Mouse (Mus musculus): ENCODE measurements at regions not wholly inside any gene's neighbourhood (a gene's known extent, or its start where the extent isn't known, plus 50 kb on each side); places are given as distances from the start of the nearest gene placed in this dataset.

- Histone ChIP-seq H3K4me3 (replicated peaks; ENCODE audit: low read length) (no peak overlapping the region), H3K9me3 (replicated peaks; ENCODE audit: control insufficient read depth, low read length) (no peaks in the 10 kb centered on the region), H3K27me3 (ENCODE audit: control insufficient read depth, insufficient read depth, low read length) (no peaks in the 10 kb centered on the region), H3K9ac (ENCODE audit: low read length) (no peak overlapping the region), H3K4me1 (ENCODE audit: control insufficient read depth, insufficient read depth, low read length) (no peaks in the 10 kb centered on the region), H3K27ac (ENCODE audit: low read length) (no peak overlapping the region), H3K36me3 (ENCODE audit: control insufficient read depth, insufficient read depth, low read length) (no peaks in the 10 kb centered on the region), H3K4me2 (ENCODE audit: low read depth, low read length) (no peak overlapping the region)
- WGBS: 69% methylated on average over 3 of the region's 3 CpGs
- ATAC-seq (ENCODE audit: insufficient read depth, low FRiP score): no peak
Observed at GRCm38 (mm10) chr8:17700362-17700761, 1277.7 kb downstream of the Defb40 start.

- no peak for ATAC-seq (ENCODE audit: insufficient read depth, low FRiP score)
- no peak overlapping the region for H3K9ac ChIP-seq (ENCODE audit: low read length)
- H3K27ac ChIP-seq (ENCODE audit: low read length): no peak overlapping the region
- 66% methylated on average over 4 of the region's 4 CpGs for WGBS
- H3K4me1 ChIP-seq (ENCODE audit: control insufficient read depth, insufficient read depth, low read length): no peaks in the 10 kb centered on the region
- H3K4me2 ChIP-seq (ENCODE audit: low read depth, low read length): no peak overlapping the region
- no peaks in the 10 kb centered on the region for H3K27me3 ChIP-seq (ENCODE audit: control insufficient read depth, insufficient read depth, low read length)
- H3K36me3 ChIP-seq (ENCODE audit: control insufficient read depth, insufficient read depth, low read length): no peaks in the 10 kb centered on the region
- H3K4me3 ChIP-seq (replicated peaks; ENCODE audit: low read length): no peak overlapping the region
- no peaks in the 10 kb centered on the region for H3K9me3 ChIP-seq (replicated peaks; ENCODE audit: control insufficient read depth, low read length)
Observed at GRCm38 (mm10) chr8:17690074-17690848, 1287.8 kb downstream of the Defb40 start.

GRCm38 (mm10) chr8:17689641-17690040 is 1288.4 kb downstream of the Defb40 start:
- no peaks in the 10 kb centered on the region for H3K9me3 ChIP-seq (replicated peaks; ENCODE audit: control insufficient read depth, low read length)
- H3K4me1 ChIP-seq (ENCODE audit: control insufficient read depth, insufficient read depth, low read length): no peaks in the 10 kb centered on the region
- WGBS: 90% methylated on average over 3 of the region's 3 CpGs
- ATAC-seq (ENCODE audit: insufficient read depth, low FRiP score): no peak
- H3K4me3 ChIP-seq (replicated peaks; ENCODE audit: low read length): no peak overlapping the region
- no peak overlapping the region for H3K9ac ChIP-seq (ENCODE audit: low read length)
- no peaks in the 10 kb centered on the region for H3K27me3 ChIP-seq (ENCODE audit: control insufficient read depth, insufficient read depth, low read length)
- H3K36me3 ChIP-seq (ENCODE audit: control insufficient read depth, insufficient read depth, low read length): no peaks in the 10 kb centered on the region
- H3K27ac ChIP-seq (ENCODE audit: low read length): no peak overlapping the region
- no peak overlapping the region for H3K4me2 ChIP-seq (ENCODE audit: low read depth, low read length)

- no peak for ATAC-seq (ENCODE audit: insufficient read depth, low FRiP score)
- WGBS: 62% methylated on average over 3 of the region's 3 CpGs
- no peaks in the 10 kb centered on the region for H3K9me3 ChIP-seq (replicated peaks; ENCODE audit: control insufficient read depth, low read length)
- H3K4me1 ChIP-seq (ENCODE audit: control insufficient read depth, insufficient read depth, low read length): no peaks in the 10 kb centered on the region
- no peak overlapping the region for H3K4me3 ChIP-seq (replicated peaks; ENCODE audit: low read length)
- no peak overlapping the region for H3K4me2 ChIP-seq (ENCODE audit: low read depth, low read length)
- H3K27me3 ChIP-seq (ENCODE audit: control insufficient read depth, insufficient read depth, low read length): no peaks in the 10 kb centered on the region
- H3K27ac ChIP-seq (ENCODE audit: low read length): no peak overlapping the region
- no peaks in the 10 kb centered on the region for H3K36me3 ChIP-seq (ENCODE audit: control insufficient read depth, insufficient read depth, low read length)
- H3K9ac ChIP-seq (ENCODE audit: low read length): no peak overlapping the region
Observed at GRCm38 (mm10) chr8:17687084-17687483, 1291.0 kb downstream of the Defb40 start.

GRCm38 (mm10) chr8:17664371-17665141 is 1313.5 kb downstream of the Defb40 start:
- Histone ChIP-seq H3K4me2 (ENCODE audit: low read depth, low read length) (no peak overlapping the region), H3K27ac (ENCODE audit: low read length) (no peak overlapping the region), H3K27me3 (ENCODE audit: control insufficient read depth, insufficient read depth, low read length) (no peaks in the 10 kb centered on the region), H3K9me3 (replicated peaks; ENCODE audit: control insufficient read depth, low read length) (no peaks in the 10 kb centered on the region), H3K36me3 (ENCODE audit: control insufficient read depth, insufficient read depth, low read length) (no peaks in the 10 kb centered on the region), H3K4me1 (ENCODE audit: control insufficient read depth, insufficient read depth, low read length) (no peaks in the 10 kb centered on the region), H3K9ac (ENCODE audit: low read length) (no peak overlapping the region), H3K4me3 (replicated peaks; ENCODE audit: low read length) (no peak overlapping the region)
- no peak for ATAC-seq (ENCODE audit: insufficient read depth, low FRiP score)
- 40% methylated on average over 6 of the region's 6 CpGs for WGBS

- H3K27me3 ChIP-seq (ENCODE audit: control insufficient read depth, insufficient read depth, low read length): no peaks in the 10 kb centered on the region
- H3K27ac ChIP-seq (ENCODE audit: low read length): no peak overlapping the region
- no peak overlapping the region for H3K9ac ChIP-seq (ENCODE audit: low read length)
- H3K9me3 ChIP-seq (replicated peaks; ENCODE audit: control insufficient read depth, low read length): no peaks in the 10 kb centered on the region
- WGBS: 72% methylated on average over 6 of the region's 6 CpGs
- no peak for ATAC-seq (ENCODE audit: insufficient read depth, low FRiP score)
- H3K36me3 ChIP-seq (ENCODE audit: control insufficient read depth, insufficient read depth, low read length): no peaks in the 10 kb centered on the region
- H3K4me1 ChIP-seq (ENCODE audit: control insufficient read depth, insufficient read depth, low read length): no peaks in the 10 kb centered on the region
- no peak overlapping the region for H3K4me2 ChIP-seq (ENCODE audit: low read depth, low read length)
- no peak overlapping the region for H3K4me3 ChIP-seq (replicated peaks; ENCODE audit: low read length)
Observed at GRCm38 (mm10) chr8:17659753-17660361, 1318.2 kb downstream of the Defb40 start.

GRCm38 (mm10) chr8:17653786-17654185 is 1324.3 kb downstream of the Defb40 start:
- ATAC-seq (ENCODE audit: insufficient read depth, low FRiP score): no peak
- H3K27ac ChIP-seq (ENCODE audit: low read length): no peak overlapping the region
- no peak overlapping the region for H3K9ac ChIP-seq (ENCODE audit: low read length)
- 11% methylated on average over 2 of the region's 2 CpGs for WGBS
- H3K4me3 ChIP-seq (replicated peaks; ENCODE audit: low read length): no peak overlapping the region
- H3K36me3 ChIP-seq (ENCODE audit: control insufficient read depth, insufficient read depth, low read length): no peaks in the 10 kb centered on the region
- no peaks in the 10 kb centered on the region for H3K9me3 ChIP-seq (replicated peaks; ENCODE audit: control insufficient read depth, low read length)
- H3K4me2 ChIP-seq (ENCODE audit: low read depth, low read length): no peak overlapping the region
- no peaks in the 10 kb centered on the region for H3K4me1 ChIP-seq (ENCODE audit: control insufficient read depth, insufficient read depth, low read length)
- H3K27me3 ChIP-seq (ENCODE audit: control insufficient read depth, insufficient read depth, low read length): no peaks in the 10 kb centered on the region

GRCm38 (mm10) chr8:17647559-17647958 is 1330.5 kb downstream of the Defb40 start:
- no peak overlapping the region for H3K27ac ChIP-seq (ENCODE audit: low read length)
- H3K4me1 ChIP-seq (ENCODE audit: control insufficient read depth, insufficient read depth, low read length): no peaks in the 10 kb centered on the region
- H3K9ac ChIP-seq (ENCODE audit: low read length): no peak overlapping the region
- H3K9me3 ChIP-seq (replicated peaks; ENCODE audit: control insufficient read depth, low read length): no peaks in the 10 kb centered on the region
- no peaks in the 10 kb centered on the region for H3K27me3 ChIP-seq (ENCODE audit: control insufficient read depth, insufficient read depth, low read length)
- no peak overlapping the region for H3K4me3 ChIP-seq (replicated peaks; ENCODE audit: low read length)
- no peak overlapping the region for H3K4me2 ChIP-seq (ENCODE audit: low read depth, low read length)
- H3K36me3 ChIP-seq (ENCODE audit: control insufficient read depth, insufficient read depth, low read length): no peaks in the 10 kb centered on the region
- no peak for ATAC-seq (ENCODE audit: insufficient read depth, low FRiP score)

- H3K27ac ChIP-seq (ENCODE audit: low read length): no peak overlapping the region
- no peaks in the 10 kb centered on the region for H3K9me3 ChIP-seq (replicated peaks; ENCODE audit: control insufficient read depth, low read length)
- no peaks in the 10 kb centered on the region for H3K36me3 ChIP-seq (ENCODE audit: control insufficient read depth, insufficient read depth, low read length)
- 55% methylated on average over 1 of the region's 1 CpGs for WGBS
- no peak for ATAC-seq (ENCODE audit: insufficient read depth, low FRiP score)
- no peak overlapping the region for H3K9ac ChIP-seq (ENCODE audit: low read length)
- no peak overlapping the region for H3K4me2 ChIP-seq (ENCODE audit: low read depth, low read length)
- no peaks in the 10 kb centered on the region for H3K4me1 ChIP-seq (ENCODE audit: control insufficient read depth, insufficient read depth, low read length)
- no peak overlapping the region for H3K4me3 ChIP-seq (replicated peaks; ENCODE audit: low read length)
- no peaks in the 10 kb centered on the region for H3K27me3 ChIP-seq (ENCODE audit: control insufficient read depth, insufficient read depth, low read length)
Observed at GRCm38 (mm10) chr8:17621109-17621508, 1356.9 kb downstream of the Defb40 start.
